Mouse (Mus musculus): ENCODE measurements at regions not wholly inside any gene's neighbourhood (a gene's known extent, or its start where the extent isn't known, plus 50 kb on each side); places are given as distances from the start of the nearest gene placed in this dataset.
A peak's percentile ranks its signal among the peaks of the same experiment; 100 is the strongest.

- no peaks in the 10 kb centered on the region for H3K27me3 ChIP-seq (ENCODE audit: insufficient read depth, low read length)
- no peak overlapping the region for H3K4me2 ChIP-seq (replicated peaks; ENCODE audit: low read depth, low read length)
- H3K9ac ChIP-seq (replicated peaks; ENCODE audit: low read length) = no peak overlapping the region
- no peaks in the 10 kb centered on the region for H3K36me3 ChIP-seq (ENCODE audit: insufficient read depth, low read length)
- no peaks in the 10 kb centered on the region for H3K9me3 ChIP-seq (ENCODE audit: low read length)
- no peaks in the 10 kb centered on the region for H3K4me1 ChIP-seq (ENCODE audit: insufficient read depth, low read length)
- ATAC-seq (ENCODE audit: low FRiP score, low TSS enrichment) = no peak
- no peak overlapping the region for H3K27ac ChIP-seq (ENCODE audit: low read length)
- WGBS = 67% methylated on average over 4 of the region's 4 CpGs
- H3K4me3 ChIP-seq (ENCODE audit: low read length) = no peak overlapping the region
Observed at GRCm38 (mm10) chr11:45265989-45266302, 585.9 kb upstream of the Clint1 start.

- no peak overlapping the region for H3K4me3 ChIP-seq (ENCODE audit: low read length)
- no peaks in the 10 kb centered on the region for H3K36me3 ChIP-seq (ENCODE audit: insufficient read depth, low read length)
- no peak overlapping the region for H3K27ac ChIP-seq (ENCODE audit: low read length)
- WGBS = 82% methylated on average over 5 of the region's 5 CpGs
- ATAC-seq (ENCODE audit: low FRiP score, low TSS enrichment) = no peak
- H3K27me3 ChIP-seq (ENCODE audit: insufficient read depth, low read length) = no peaks in the 10 kb centered on the region
- H3K9me3 ChIP-seq (ENCODE audit: low read length) = no peaks in the 10 kb centered on the region
- no peak overlapping the region for H3K4me2 ChIP-seq (replicated peaks; ENCODE audit: low read depth, low read length)
- H3K9ac ChIP-seq (replicated peaks; ENCODE audit: low read length) = no peak overlapping the region
- no peaks in the 10 kb centered on the region for H3K4me1 ChIP-seq (ENCODE audit: insufficient read depth, low read length)
Observed at GRCm38 (mm10) chr11:45269215-45269614, 582.6 kb upstream of the Clint1 start.

GRCm38 (mm10) chr11:45271206-45271605 lies 580.6 kb upstream of the Clint1 start:
- H3K27ac ChIP-seq (ENCODE audit: low read length) = no peak overlapping the region
- peaks cover 4% of the 10 kb centered on the region; the same call in 1 of the 2 replicates for H3K4me1 ChIP-seq (ENCODE audit: insufficient read depth, low read length)
- 57% methylated on average over 3 of the region's 3 CpGs for WGBS
- H3K9ac ChIP-seq (replicated peaks; ENCODE audit: low read length) = no peak overlapping the region
- no peak overlapping the region for H3K4me2 ChIP-seq (replicated peaks; ENCODE audit: low read depth, low read length)
- H3K36me3 ChIP-seq (ENCODE audit: insufficient read depth, low read length) = no peaks in the 10 kb centered on the region
- ATAC-seq (ENCODE audit: low FRiP score, low TSS enrichment) = no peak
- no peaks in the 10 kb centered on the region for H3K27me3 ChIP-seq (ENCODE audit: insufficient read depth, low read length)
- H3K4me3 ChIP-seq (ENCODE audit: low read length) = no peak overlapping the region
- no peaks in the 10 kb centered on the region for H3K9me3 ChIP-seq (ENCODE audit: low read length)

GRCm38 (mm10) chr11:45274446-45275119 lies 577.3 kb upstream of the Clint1 start:
- Histone ChIP-seq H3K4me1 (ENCODE audit: insufficient read depth, low read length) (peaks cover 4% of the 10 kb centered on the region; the same call in 1 of the 2 replicates), H3K4me3 (ENCODE audit: low read length) (no peak overlapping the region), H3K27ac (ENCODE audit: low read length) (no peak overlapping the region), H3K4me2 (replicated peaks; ENCODE audit: low read depth, low read length) (no peak overlapping the region), H3K9me3 (ENCODE audit: low read length) (no peaks in the 10 kb centered on the region), H3K27me3 (ENCODE audit: insufficient read depth, low read length) (no peaks in the 10 kb centered on the region), H3K36me3 (ENCODE audit: insufficient read depth, low read length) (no peaks in the 10 kb centered on the region), H3K9ac (replicated peaks; ENCODE audit: low read length) (no peak overlapping the region)
- ATAC-seq (ENCODE audit: low FRiP score, low TSS enrichment) = 0 out of 2 replicates have a peak, but pooled peaks have one; percentile 19
- 69% methylated on average over 10 of the region's 10 CpGs for WGBS

GRCm38 (mm10) chr11:45275170-45275569 lies 576.7 kb upstream of the Clint1 start:
- Histone ChIP-seq H3K4me3 (ENCODE audit: low read length) (no peak overlapping the region), H3K27me3 (ENCODE audit: insufficient read depth, low read length) (no peaks in the 10 kb centered on the region), H3K36me3 (ENCODE audit: insufficient read depth, low read length) (no peaks in the 10 kb centered on the region), H3K27ac (ENCODE audit: low read length) (no peak overlapping the region), H3K4me2 (replicated peaks; ENCODE audit: low read depth, low read length) (no peak overlapping the region), H3K9ac (replicated peaks; ENCODE audit: low read length) (no peak overlapping the region), H3K4me1 (ENCODE audit: insufficient read depth, low read length) (peaks cover 4% of the 10 kb centered on the region; the same call in 1 of the 2 replicates), H3K9me3 (ENCODE audit: low read length) (no peaks in the 10 kb centered on the region)
- WGBS = 43% methylated on average over 3 of the region's 3 CpGs
- no peak for ATAC-seq (ENCODE audit: low FRiP score, low TSS enrichment)

- Histone ChIP-seq H3K9me3 (ENCODE audit: low read length) (no peaks in the 10 kb centered on the region), H3K36me3 (ENCODE audit: insufficient read depth, low read length) (no peaks in the 10 kb centered on the region), H3K9ac (replicated peaks; ENCODE audit: low read length) (no peak overlapping the region), H3K27me3 (ENCODE audit: insufficient read depth, low read length) (no peaks in the 10 kb centered on the region), H3K4me1 (ENCODE audit: insufficient read depth, low read length) (peaks cover 4% of the 10 kb centered on the region; the same call in 1 of the 2 replicates), H3K27ac (ENCODE audit: low read length) (no peak overlapping the region), H3K4me2 (replicated peaks; ENCODE audit: low read depth, low read length) (no peak overlapping the region), H3K4me3 (ENCODE audit: low read length) (no peak overlapping the region)
- ATAC-seq (ENCODE audit: low FRiP score, low TSS enrichment) = no peak
- 45% methylated on average over 2 of the region's 2 CpGs for WGBS
Observed at GRCm38 (mm10) chr11:45296772-45297171, 555.1 kb upstream of the Clint1 start.

GRCm38 (mm10) chr11:45311934-45312333 lies 539.9 kb upstream of the Clint1 start:
- H3K4me1 ChIP-seq (ENCODE audit: insufficient read depth, low read length) = no peaks in the 10 kb centered on the region
- no peak overlapping the region for H3K9ac ChIP-seq (replicated peaks; ENCODE audit: low read length)
- WGBS = 85% methylated on average over 6 of the region's 6 CpGs
- no peak overlapping the region for H3K4me2 ChIP-seq (replicated peaks; ENCODE audit: low read depth, low read length)
- H3K9me3 ChIP-seq (ENCODE audit: low read length) = no peaks in the 10 kb centered on the region
- no peak overlapping the region for H3K4me3 ChIP-seq (ENCODE audit: low read length)
- H3K36me3 ChIP-seq (ENCODE audit: insufficient read depth, low read length) = no peaks in the 10 kb centered on the region
- H3K27me3 ChIP-seq (ENCODE audit: insufficient read depth, low read length) = no peaks in the 10 kb centered on the region
- H3K27ac ChIP-seq (ENCODE audit: low read length) = no peak overlapping the region
- ATAC-seq (ENCODE audit: low FRiP score, low TSS enrichment) = no peak

GRCm38 (mm10) chr11:45323766-45324165 lies 528.1 kb upstream of the Clint1 start:
- Histone ChIP-seq H3K4me2 (replicated peaks; ENCODE audit: low read depth, low read length) (no peak overlapping the region), H3K4me1 (ENCODE audit: insufficient read depth, low read length) (no peaks in the 10 kb centered on the region), H3K9me3 (ENCODE audit: low read length) (no peaks in the 10 kb centered on the region), H3K9ac (replicated peaks; ENCODE audit: low read length) (no peak overlapping the region), H3K27me3 (ENCODE audit: insufficient read depth, low read length) (no peaks in the 10 kb centered on the region), H3K36me3 (ENCODE audit: insufficient read depth, low read length) (no peaks in the 10 kb centered on the region), H3K27ac (ENCODE audit: low read length) (0 out of 2 replicates have a peak overlapping the region, but pooled peaks have one; percentile 24), H3K4me3 (ENCODE audit: low read length) (no peak overlapping the region)
- ATAC-seq (ENCODE audit: low FRiP score, low TSS enrichment) = no peak
- WGBS = 79% methylated on average over 5 of the region's 5 CpGs

- Histone ChIP-seq H3K27me3 (ENCODE audit: insufficient read depth, low read length) (no peaks in the 10 kb centered on the region), H3K4me2 (replicated peaks; ENCODE audit: low read depth, low read length) (no peak overlapping the region), H3K9ac (replicated peaks; ENCODE audit: low read length) (no peak overlapping the region), H3K27ac (ENCODE audit: low read length) (no peak overlapping the region), H3K4me3 (ENCODE audit: low read length) (no peak overlapping the region), H3K36me3 (ENCODE audit: insufficient read depth, low read length) (no peaks in the 10 kb centered on the region), H3K4me1 (ENCODE audit: insufficient read depth, low read length) (0 out of 2 replicates have a peak, but pooled peaks cover 10% of the 10 kb centered on the region), H3K9me3 (ENCODE audit: low read length) (no peaks in the 10 kb centered on the region)
- ATAC-seq (ENCODE audit: low FRiP score, low TSS enrichment) = no peak
- 73% methylated on average over 2 of the region's 2 CpGs for WGBS
Observed at GRCm38 (mm10) chr11:45330319-45330718, 521.5 kb upstream of the Clint1 start.

GRCm38 (mm10) chr11:45333756-45334155 lies 518.1 kb upstream of the Clint1 start:
- Histone ChIP-seq H3K27ac (ENCODE audit: low read length) (no peak overlapping the region), H3K9me3 (ENCODE audit: low read length) (no peaks in the 10 kb centered on the region), H3K36me3 (ENCODE audit: insufficient read depth, low read length) (no peaks in the 10 kb centered on the region), H3K4me1 (ENCODE audit: insufficient read depth, low read length) (0 out of 2 replicates have a peak, but pooled peaks cover 10% of the 10 kb centered on the region), H3K4me3 (ENCODE audit: low read length) (no peak overlapping the region), H3K9ac (replicated peaks; ENCODE audit: low read length) (no peak overlapping the region), H3K27me3 (ENCODE audit: insufficient read depth, low read length) (no peaks in the 10 kb centered on the region), H3K4me2 (replicated peaks; ENCODE audit: low read depth, low read length) (no peak overlapping the region)
- WGBS = 72% methylated on average over 3 of the region's 3 CpGs
- no peak for ATAC-seq (ENCODE audit: low FRiP score, low TSS enrichment)
